Mouse (Mus musculus) layer of hippocampus, adult 9-11 months (tissue): ENCODE measurements at regions not wholly inside any gene's neighbourhood (a gene's known extent, or its start where the extent isn't known, plus 50 kb on each side); places are given as distances from the start of the nearest gene placed in this dataset.

ENCODE experiments used
- DNase-seq: peaks from one replicate; pipeline ENCODE4 v3.0.0; 2022

DNA sequence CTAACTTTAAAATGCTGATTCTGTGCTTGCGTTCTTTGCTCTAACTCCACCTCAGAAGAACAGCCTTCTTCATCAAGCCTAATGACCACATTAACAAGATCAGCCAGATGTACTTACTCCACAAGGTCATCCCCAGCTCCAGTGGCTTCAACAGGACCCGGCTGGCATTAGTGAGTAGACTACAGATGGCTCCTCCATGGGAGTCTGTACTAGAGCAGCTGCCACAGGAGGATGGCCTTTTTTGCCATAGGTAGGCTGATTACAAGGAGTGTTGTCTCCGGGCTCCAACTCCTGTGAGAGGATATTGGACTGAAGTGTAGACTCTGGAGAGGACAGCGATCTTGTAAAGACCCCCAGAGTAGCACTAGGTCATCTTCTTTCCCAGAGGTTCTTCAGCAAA is 729.7 kb downstream of the Galc start:
- no peak for DNase-seq

- DNase-seq = no peak
Observed at GRCm38 (mm10) chr12:97525931-97526330, 733.3 kb downstream of the Galc start.

DNA sequence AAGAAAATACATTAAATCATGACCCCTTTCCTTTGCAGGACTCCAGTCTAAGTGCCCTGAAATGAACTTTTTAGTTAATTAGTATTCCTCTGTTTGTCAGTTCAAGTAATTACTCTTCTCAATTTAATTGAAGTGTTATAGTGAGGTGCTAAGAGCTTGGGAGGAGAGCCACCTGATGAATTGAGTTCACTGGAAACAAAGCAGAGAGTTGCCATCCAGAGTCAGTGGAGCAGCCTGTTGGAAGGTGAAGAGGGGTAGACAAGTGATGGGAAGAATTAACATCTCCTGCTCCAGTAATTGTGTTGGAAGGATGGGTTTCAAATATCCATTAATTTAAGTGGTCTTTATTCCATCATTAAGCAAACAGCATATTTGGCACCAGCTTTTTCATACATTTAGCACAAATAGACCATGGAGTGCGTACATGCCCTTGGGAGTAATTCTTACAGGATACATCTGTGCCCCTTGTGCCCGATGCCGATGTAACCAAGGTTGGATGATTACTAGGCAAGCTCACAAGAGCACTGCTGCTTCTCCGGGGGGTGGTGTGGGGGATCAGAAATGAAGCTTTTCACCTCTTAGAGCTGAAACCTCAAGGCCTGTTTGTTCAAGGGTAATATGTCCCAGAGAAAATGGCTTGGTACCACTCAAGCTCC is 739.3 kb downstream of the Galc start:
- no peak for DNase-seq

- no peak for DNase-seq
Observed at GRCm38 (mm10) chr12:97517534-97517933, 741.7 kb downstream of the Galc start.

- no peak for DNase-seq
Observed at GRCm38 (mm10) chr12:97515805-97516204, 743.5 kb downstream of the Galc start.

- DNase-seq = peak; percentile 6
Observed at GRCm38 (mm10) chr12:97511866-97512265, 747.4 kb downstream of the Galc start.

GRCm38 (mm10) chr12:97501441-97501840 is 757.8 kb downstream of the Galc start:
- no peak for DNase-seq

DNA sequence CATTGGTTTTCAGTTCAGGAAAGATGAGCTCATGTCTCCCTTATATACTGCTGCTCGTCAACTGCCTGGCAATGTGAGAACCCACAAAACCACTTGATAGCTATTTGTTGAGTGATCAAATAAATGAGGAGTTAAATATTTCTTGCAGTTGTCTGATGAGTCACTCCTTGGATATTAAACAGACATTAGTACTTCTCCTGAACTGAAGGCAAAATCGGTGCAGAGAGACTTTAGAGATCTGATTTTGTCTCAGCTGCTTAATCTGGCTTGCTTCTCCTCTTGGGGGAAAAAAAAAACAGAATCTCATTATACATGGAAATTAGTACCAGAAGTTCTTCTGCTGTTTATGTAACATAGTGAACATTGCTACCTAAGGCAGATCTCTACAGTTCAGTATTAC is 775.7 kb downstream of the Galc start:
- DNase-seq = no peak

DNA sequence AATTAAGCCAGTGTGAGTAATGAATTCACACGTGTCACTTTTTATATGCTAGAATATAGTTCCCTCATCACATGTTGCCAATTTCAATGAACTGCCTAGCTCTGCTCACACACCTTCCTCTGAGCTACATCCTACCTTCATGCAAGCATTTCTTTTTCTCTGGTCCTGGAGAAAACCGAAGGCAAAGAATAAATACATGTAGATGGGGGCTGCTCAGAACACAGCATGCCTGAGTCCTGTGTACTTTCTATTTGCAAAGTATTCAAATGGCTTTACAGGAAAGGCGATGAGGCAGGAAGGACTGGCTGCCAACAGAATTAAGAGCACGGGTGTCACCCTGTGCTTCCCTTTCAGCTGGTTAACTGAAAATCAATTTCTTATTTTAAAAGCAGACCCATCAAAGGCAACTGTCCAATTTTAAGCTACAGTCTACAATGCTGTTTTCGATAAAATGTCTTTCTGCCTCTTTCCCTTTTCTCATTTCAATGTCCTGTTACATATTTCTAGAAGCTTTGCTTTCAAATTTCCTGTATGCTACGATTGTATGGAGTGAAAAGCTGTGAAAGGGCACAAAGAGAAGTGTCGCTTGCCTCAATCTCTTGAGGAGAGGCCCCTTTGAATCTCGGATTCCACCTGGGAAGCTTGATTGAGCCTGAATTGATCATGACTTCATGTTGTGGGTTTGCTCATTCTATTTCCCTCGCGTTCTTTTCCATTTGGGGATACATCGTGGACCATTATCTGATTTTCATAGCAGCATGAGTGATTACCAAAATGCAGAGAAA is 782.6 kb downstream of the Galc start:
- DNase-seq = no peak

DNA sequence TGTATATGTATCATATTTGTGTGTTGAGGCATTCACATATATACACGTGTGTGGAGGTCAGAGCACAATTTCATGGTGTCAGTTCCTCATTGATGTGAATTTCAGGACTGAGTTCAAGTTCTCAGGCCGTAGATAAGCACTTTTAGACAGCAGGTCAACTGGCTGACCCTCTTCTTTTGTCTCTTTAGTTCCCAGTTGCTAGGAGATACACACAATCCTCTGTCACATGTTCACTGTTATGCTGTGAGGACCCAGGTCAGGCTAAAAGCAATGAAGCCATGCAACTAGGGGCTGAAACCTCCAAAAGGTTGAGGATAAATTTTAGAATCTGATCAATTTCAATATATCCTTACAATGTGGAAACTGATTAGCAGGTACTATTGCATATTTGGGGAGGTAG is 783.5 kb downstream of the Galc start:
- no peak for DNase-seq

- no peak for DNase-seq
Observed at GRCm38 (mm10) chr12:97469183-97469582, 790.1 kb downstream of the Galc start.

DNA sequence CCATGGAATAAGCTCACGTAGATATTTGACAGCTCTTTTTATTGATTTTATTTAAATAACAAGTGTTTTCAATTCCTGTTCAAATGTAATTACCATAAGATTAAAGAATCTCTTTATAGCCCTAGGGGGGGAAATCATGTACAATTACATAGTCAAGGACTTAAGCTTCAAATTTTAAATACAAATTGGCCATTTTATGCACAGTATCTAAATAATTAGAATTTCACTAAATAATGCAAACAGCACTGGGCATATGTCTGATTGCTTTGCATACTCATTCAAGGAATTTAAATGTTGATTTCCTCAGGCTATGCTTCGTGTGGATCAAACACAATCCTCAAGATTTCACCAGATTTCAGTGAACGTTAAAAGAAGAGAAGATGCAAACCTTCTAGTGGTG is 823.1 kb downstream of the Galc start:
- DNase-seq = no peak

- no peak for DNase-seq
Observed at GRCm38 (mm10) chr12:97434021-97434420, 825.2 kb downstream of the Galc start.

GRCm38 (mm10) chr12:97432704-97433103 is 826.6 kb downstream of the Galc start:
- DNase-seq = no peak

- no peak for DNase-seq
Observed at GRCm38 (mm10) chr12:97428252-97428651, 831.0 kb downstream of the Galc start.

DNA sequence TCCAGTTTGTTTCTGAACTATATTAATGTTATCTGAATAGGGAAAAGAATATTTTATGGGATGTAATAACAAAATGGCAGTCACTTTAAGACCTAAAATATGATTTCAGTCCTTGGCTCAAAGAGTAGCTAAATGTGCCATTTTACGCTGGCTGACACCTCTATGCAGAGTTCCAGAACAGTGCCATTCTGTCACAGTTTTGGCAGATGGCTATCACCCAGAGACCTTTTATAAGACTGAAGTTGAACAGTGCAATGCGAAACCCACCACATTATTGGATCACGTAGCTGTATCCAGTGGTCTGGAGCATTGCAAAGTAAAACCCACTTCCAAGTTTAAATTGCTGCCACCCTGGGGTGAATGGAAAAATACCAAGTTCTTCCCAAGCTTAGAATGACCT is 834.5 kb downstream of the Galc start:
- no peak for DNase-seq

DNA sequence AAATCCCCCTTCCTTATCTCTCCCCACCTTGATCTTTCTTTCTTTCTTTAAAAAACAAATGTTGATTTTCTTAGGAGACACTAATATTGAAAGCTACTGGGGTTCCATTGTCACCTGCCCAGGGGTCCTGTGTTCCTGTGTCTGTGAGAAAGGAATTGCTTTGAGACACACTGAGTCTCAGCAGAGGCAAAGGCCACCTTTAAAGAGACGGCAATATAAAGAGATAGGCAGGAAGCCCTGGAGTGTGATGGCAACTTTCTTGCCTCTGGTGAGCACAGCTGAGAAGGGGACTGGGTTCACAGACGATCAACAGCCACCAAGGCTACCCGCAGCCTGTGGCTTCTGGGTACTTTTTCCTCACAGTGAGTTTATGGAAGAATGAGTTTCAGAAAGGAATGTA is 855.8 kb downstream of the Galc start:
- no peak for DNase-seq

DNA sequence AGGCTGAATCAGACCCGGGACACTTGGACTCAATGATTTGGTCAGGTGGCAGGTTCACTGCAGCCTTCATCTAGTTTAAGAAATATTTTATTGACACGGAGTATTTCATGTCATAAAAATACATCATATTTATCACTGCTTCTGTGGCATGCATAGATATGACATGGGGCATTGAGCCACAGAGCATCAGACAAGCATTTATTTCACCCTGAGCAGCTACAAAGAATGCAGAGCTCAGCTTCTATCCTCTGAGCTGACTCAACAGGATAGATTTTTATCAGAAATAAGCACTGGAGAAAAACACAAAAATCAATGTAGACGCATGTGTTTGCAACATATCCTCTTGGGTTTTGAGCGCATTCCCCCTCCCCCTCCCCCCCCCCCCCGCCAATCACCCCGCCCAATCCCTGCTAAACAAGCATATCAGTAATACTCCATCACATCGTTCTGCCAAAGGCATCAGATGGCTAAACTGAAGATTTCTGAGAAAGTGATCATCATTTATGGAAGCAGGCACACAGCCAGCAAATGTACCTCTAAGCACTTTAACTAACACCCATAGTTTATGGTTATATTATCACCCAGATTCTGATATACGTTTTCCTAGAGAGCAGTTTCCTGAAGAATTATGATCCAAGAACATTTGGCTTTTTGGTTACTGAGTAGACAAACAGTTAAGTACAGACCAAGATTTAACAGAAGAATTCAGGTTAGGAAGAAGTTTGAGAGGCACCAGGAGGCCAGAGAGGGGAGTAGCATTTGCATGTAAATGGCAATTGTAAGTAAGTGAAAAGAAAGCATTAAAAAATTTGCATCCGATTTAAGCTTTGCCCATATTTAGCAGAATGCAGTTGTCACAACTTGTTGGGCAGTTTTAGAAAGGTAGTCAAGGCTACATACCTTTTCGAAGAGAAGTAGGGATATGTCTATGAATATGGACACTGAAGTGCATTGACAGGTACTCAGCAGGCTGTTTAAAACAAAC is 856.6 kb downstream of the Galc start:
- no peak for DNase-seq

DNA sequence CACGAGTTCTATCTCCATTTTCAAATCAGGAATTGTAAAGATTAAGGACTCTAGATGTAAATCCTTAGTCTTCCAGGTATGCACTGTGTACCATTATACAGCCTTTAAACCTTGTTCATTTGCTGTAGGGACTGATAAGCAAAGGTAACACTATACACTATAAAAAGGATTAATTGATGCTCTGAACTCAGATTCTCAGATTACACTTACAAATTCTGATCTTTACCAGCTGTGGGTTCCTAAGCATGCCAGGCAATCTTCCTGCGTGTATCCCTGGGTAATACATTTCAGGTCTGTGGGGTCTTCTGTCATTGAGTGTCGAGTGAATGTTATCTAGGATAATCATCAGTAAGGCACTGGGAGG is 860.7 kb downstream of the Galc start:
- no peak for DNase-seq

DNA sequence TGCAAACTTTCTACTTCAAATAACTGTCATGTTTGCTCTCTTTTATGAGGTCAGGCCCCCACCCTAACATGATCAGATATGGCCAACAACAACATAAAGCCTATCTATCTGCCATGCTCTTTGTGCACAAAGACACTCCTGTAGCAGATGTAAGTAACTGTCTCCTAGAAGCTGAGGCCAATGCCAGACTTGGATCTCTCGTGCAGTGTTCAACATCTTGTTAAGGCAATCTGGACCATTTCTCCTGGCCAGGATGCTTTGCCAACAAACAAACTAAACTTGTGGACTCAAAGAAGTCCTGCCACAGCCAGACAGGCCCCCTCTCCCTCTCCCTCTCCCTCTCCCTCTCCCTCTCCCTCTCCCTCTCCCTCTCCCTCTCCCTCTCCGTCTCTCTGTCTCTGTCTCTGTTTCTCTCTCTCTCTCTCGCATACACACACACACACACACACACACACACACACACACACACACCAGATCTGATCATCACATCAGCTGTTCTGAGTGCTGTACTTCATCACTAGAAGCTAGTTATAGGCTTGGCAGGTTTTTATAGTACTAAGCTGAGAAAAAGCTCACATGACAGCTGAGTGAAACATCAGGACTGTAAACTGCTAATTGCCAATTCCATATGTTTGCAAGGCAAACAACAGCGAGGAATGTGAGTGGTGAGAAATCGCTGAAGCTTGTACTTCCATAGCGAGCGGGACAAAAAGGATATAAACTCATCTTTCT is 861.2 kb downstream of the Galc start:
- DNase-seq = peak; percentile 5

GRCm38 (mm10) chr12:97361804-97362203 is 897.5 kb downstream of the Galc start:
- DNase-seq = no peak

- DNase-seq = peak; percentile 75
Observed at GRCm38 (mm10) chr12:97360656-97361055, 898.6 kb downstream of the Galc start.

GRCm38 (mm10) chr12:97326582-97326981 is 932.7 kb downstream of the Galc start:
- peak; percentile 59 for DNase-seq
